Mouse (Mus musculus) cerebellum, adult 2 months (tissue): ENCODE data around the gene Upk1a. TPM values are rescaled to one million over a fixed set of nuclear protein-coding genes. Genes with fewer than 3 reads are reported as not detected.

ENCODE experiments used
- DNase-seq, 2 experiments: peaks; one replicate each; pipeline ENCODE4 v3.0.0; 2021
- H3K27ac ChIP-seq: fragments of 200-500 bp; 2 replicates; pipeline ENCODE4 v1.5.1; 2012; ENCODE audit warnings: low read length, control low read depth, inconsistent platforms; ENCODE audit not compliant: insufficient read depth
- H3K27me3 ChIP-seq: fragments of 200-500 bp; 2 replicates; pipeline ENCODE4 v1.6.1; 2012; ENCODE audit warnings: inconsistent platforms, mild to moderate bottlenecking, low read length, moderate library complexity; ENCODE audit not compliant: control insufficient read depth, insufficient read depth
- H3K4me1 ChIP-seq: fragments of 200-500 bp; 2 replicates; pipeline ENCODE4 v1.6.1; 2011; ENCODE audit warnings: low read length; ENCODE audit not compliant: control insufficient read depth, insufficient read depth
- H3K4me3 ChIP-seq: fragments of 200-500 bp; replicated peaks from 2 replicates; pipeline ENCODE3; 2011; ENCODE audit warnings: mild to moderate bottlenecking, low read depth, low read length, control low read depth; ENCODE audit not compliant: insufficient read depth
- CTCF ChIP-seq: fragments of 200-500 bp; IDR thresholded peaks from 2 replicates; pipeline ENCODE4 v1.5.1; 2011; ENCODE audit warnings: low read depth, mild to moderate bottlenecking, control low read depth, low read length, moderate library complexity, borderline replicate concordance; ENCODE audit not compliant: insufficient read depth
- POLR2A ChIP-seq: fragments of 200-500 bp; IDR thresholded peaks from 2 replicates; pipeline ENCODE4 v1.6.1; 2011; ENCODE audit warnings: low read length, control low read depth, borderline replicate concordance; ENCODE audit not compliant: insufficient read depth
- WGBS: fragments of 180-500 bp; shearing (Covaris S2); methylation state at CpG from one replicate; pipeline ENCODE4 v1.1.7; 2018; 5-methylcytosine and 5-hydroxymethylcytosine counted together
- polyA plus RNA-seq: library from polyadenylated mRNA; depleted of rRNA; stranded (reverse); fragments of >200 nt; gene quantifications from 2 replicates; pipeline ENCODE4 v1.2.3, GENCODE M21; 2012

Gene Upk1a
- polyA plus RNA-seq, 1 experiment, result 2.0 TPM

DNA sequence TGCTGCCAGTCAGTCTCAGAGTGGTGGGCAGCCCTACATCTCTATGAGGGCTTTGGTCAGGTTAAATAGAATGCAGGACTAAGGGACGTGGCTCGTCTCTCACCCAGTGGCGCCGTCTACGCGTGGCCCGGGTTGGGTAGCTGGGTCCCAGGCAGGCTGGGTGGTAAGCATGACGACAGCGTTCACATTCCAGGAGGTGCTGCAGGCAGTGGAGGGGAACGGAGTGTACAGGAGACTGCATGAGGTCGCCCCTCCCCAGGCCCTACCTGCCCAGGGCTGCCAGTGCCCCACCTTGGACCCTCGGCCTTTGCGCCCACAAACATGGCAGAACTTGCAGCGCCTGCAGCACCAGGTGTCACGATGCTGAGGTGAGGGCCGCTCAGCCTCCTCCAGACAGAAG, 31.1 kb downstream of the Upk1a start:
- DNase-seq, result peak in 1 of 2 experiments; percentile 19
- no peaks in the 10 kb centered on the region for H3K27me3 ChIP-seq
- no peak overlapping the region for H3K27ac ChIP-seq
- H3K4me1 ChIP-seq, result 0 out of 2 replicates have a peak, but pooled peaks cover under 1% of the 10 kb centered on the region
- 91% methylated on average over 16 of the region's 16 CpGs for WGBS
- H3K4me3 ChIP-seq, result no peak overlapping the region
- TF ChIP-seq POLR2A (no peak), CTCF (no peak)

DNA sequence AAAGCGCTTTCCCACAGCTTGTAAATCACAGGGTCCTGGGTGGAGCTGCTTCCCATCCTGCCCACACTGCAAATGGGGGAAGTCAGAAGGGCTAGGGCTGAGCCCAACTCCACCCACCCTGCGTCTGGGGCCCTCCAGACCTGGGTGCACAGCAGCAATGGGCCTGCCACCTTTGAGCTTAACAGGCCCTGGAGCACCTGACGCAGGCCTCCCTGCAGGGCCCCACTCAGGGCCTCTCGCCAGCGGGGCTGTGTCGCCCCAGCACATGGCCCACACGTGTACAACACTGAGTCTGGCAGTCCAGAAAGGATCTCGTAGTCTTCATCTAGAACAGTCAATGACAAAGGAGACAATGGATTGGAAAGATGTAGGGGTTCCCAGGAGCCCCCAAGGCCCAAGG, 32.7 kb downstream of the Upk1a start:
- no peaks in the 10 kb centered on the region for H3K27me3 ChIP-seq
- WGBS, result 84% methylated on average over 8 of the region's 8 CpGs
- no peaks in the 10 kb centered on the region for H3K4me1 ChIP-seq
- TF ChIP-seq CTCF (no peak), POLR2A (no peak)
- no peak overlapping the region for H3K27ac ChIP-seq
- DNase-seq, result no peak
- no peak overlapping the region for H3K4me3 ChIP-seq

DNA sequence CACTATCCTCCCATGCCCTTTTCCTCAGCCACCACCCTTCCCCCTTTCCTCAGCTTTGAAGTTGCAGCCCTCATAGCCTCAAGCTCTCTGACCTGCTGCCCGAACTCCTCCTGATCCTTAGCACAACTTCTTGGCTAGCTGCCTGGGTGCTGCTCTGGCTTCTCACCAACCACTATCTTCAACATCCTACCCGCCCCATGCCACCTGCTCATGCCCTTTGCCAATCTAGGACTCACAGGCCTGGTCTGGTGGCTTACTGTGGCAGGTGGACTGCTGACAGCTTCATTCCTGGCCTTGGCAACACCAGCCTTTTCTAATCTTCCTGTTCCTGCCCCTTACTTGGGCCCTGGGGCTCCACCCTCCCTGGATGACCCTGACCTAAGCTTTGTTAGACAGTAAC, 39.7 kb downstream of the Upk1a start:
- no peak for TF ChIP-seq CTCF
- no peak for TF ChIP-seq POLR2A
- H3K4me3 ChIP-seq, result no peak overlapping the region
- H3K4me1 ChIP-seq, result peaks cover 18% of the 10 kb centered on the region
- WGBS, result 8% methylated on average over 2 of the region's 2 CpGs
- H3K27ac ChIP-seq, result no peak overlapping the region
- peak; percentile 83 to 88 for DNase-seq
- H3K27me3 ChIP-seq, result no peaks in the 10 kb centered on the region

DNA sequence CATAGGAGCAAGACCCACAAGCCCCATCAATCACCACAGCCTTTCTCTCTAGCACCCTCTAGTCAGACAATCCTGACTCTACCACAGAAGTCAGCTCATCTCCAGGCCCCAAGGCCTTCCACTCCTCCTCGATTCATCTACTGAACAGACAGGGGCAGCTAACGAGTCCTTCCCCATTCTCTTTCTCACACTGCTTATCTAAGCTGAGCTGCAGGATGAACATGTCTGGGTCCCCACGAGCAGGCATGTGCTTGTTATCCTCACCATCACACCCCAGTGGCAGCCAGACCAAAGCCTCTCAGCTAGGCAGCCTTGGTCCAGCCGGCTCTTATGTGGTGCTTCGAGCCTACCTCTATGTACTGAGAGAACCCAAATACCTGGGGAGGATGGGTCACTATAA, 40.3 kb downstream of the Upk1a start:
- 65% methylated on average over 5 of the region's 5 CpGs for WGBS
- Histone ChIP-seq H3K4me3 (no peak overlapping the region), H3K27me3 (no peaks in the 10 kb centered on the region), H3K27ac (no peak overlapping the region), H3K4me1 (peaks cover 18% of the 10 kb centered on the region)
- no peak for DNase-seq
- TF ChIP-seq CTCF (no peak), POLR2A (no peak)

DNA sequence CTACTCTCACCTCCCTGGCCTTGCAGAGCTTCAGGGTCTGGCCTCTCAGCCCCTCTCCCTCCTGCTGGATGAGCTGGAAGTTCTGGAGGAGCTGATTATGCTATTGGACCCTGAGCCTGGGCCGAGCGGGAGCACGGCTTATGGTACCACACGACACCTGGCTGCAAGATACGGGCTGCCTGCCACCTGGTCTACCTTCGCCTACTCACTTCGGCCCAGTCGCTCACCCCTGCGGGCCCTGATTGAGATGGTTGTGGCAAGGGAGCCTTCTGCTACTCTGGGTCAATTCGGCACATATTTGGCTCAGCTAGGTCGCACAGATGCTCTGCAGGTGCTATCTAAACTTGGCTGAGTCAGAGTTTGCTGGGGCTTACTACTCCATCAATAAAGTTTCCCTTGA, 45.1 kb downstream of the Upk1a start:
- H3K4me3 ChIP-seq, result no peak overlapping the region

DNA sequence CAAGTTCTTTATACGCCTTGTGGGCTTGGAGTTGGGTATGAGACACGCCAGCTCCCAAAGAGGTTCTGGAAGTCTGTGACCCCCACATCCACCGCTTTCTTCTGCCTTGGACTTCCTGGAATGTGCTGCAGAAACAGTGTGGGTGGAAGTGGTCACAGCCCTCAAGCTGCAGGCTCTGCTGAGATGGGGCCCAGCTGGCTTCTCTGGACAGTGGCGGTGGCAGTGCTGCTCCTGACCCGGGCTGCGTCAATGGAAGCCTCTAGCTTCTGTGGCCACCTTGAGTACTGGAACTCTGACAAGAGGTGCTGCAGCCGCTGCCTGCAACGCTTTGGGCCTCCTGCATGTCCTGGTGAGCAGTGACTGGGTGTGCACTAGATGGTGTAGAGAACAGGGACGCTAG, 46.6 kb downstream of the Upk1a start:
- Histone ChIP-seq H3K27ac (no peak overlapping the region), H3K4me1 (peaks cover 6% of the 10 kb centered on the region), H3K27me3 (no peaks in the 10 kb centered on the region), H3K4me3 (no peak overlapping the region)
- WGBS, result 84% methylated on average over 9 of the region's 9 CpGs
- no peak for TF ChIP-seq POLR2A
- no peak for TF ChIP-seq CTCF
- peak in 1 of 2 experiments; percentile 18 for DNase-seq

More for the DNA sequence above, 45.1 kb downstream of the Upk1a start:
- no peaks in the 10 kb centered on the region for H3K27me3 ChIP-seq
- no peak for DNase-seq
- H3K4me1 ChIP-seq, result peaks cover 11% of the 10 kb centered on the region
- WGBS, result 76% methylated on average over 11 of the region's 11 CpGs
- TF ChIP-seq POLR2A (no peak), CTCF (no peak)
- no peak overlapping the region for H3K27ac ChIP-seq

DNA sequence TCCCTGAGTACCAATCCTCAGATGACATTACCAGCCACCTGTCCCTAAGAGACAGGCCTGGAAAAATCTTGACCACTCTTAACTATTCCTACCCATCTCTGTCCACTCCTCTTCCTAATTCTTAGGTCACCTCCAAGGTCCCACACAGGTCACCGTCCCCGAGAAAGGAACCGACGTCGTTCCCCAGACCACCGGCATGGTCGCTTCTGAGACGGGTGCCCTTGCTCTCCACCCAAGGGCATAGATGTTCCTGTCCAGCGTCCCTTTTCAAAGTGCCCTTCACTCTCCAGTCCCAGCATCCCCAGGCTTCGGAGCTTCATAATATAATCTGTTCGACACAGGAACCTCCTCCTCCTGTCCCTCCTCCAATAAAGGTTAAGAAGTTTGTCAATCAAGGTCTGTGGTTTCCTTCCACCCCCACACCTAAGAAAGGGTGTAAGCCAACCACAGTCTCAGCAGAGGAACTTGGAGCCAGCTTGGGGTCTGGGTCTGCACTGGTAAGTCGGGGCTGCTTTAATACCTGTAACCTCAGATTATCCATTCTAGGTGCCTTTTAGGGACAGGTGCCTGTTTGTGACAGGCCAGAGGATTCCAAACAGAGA, 47.6 kb downstream of the Upk1a start, which contains the start of gene Igflr1:
Igflr1 (plus strand) TSS at position 458 of the 602 bp plus-strand sequence.
- Histone ChIP-seq H3K27me3 (no peaks in the 10 kb centered on the region), H3K4me1 (peaks cover 6% of the 10 kb centered on the region), H3K27ac (no peak within 1 kb of the TSS), H3K4me3 (no peak within 1 kb of the TSS)
- DNase-seq, result no peak
- 95% methylated on average over 12 of the region's 12 CpGs for WGBS
- TF ChIP-seq CTCF (no peak), POLR2A (no peak)

DNA sequence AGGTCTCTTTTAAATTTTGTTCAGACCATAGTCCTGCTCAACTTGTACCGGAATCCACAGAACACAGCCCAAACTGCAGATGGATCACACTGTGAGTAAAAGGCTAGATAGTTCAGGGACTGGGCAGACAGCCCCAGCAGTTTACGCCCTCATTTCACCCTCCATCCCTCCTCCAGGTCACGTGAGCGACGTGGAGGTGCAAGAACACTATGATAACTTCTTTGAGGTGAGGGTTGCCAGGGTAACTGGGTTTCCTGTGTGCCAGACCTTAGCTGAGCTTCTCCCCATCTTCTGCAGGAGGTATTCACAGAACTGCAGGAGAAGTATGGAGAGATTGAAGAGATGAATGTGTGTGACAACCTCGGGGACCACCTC, 48.8 kb downstream of the Upk1a start:
- Histone ChIP-seq H3K4me3 (peak overlapping the region; percentile 88), H3K4me1 (peaks cover 6% of the 10 kb centered on the region), H3K27me3 (no peaks in the 10 kb centered on the region), H3K27ac (no peak overlapping the region)
- TF ChIP-seq CTCF (no peak), POLR2A (no peak)
- DNase-seq, result no peak
- 23% methylated on average over 6 of the region's 6 CpGs for WGBS

DNA sequence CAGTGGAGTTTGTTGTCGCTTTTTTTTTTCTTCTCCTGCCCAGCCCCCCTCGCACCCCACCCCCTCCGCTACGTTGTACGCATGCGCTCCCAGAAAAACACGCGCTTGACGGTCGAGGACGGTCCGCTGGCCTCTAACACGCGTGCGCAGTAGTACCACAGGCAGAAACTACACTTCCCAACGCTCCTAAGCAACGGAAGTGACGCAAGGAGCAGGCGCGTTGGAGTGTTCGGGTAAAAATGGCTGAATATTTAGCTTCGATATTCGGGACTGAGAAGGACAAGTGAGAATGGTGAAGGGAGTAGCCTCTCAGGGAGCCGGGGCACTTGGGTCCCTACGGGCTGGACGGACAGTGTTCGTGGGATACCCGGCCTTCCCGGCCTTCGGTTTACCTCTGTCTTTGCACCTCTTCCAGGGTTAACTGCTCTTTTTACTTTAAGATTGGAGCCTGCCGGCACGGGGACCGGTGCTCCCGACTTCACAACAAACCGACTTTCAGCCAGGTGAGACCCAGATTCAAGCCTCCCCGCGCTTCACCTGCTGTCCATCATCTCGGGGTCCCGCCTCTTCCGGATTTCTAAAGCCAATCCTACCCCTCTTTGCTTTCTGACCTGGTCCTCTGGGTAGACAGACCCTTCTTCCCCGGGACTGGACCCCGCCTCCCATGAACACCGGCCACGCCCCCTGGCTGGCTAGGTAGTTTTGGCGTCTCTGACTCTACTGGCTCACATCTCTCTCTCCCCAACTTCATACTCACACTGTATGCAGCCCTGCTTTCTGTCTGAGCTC, 49.3 kb downstream of the Upk1a start, which contains the start of the genes U2af1l4, Gm49396 and Psenen:
U2af1l4 (plus strand) TSS at position 185 of the 789 bp plus-strand sequence.
Gm49396 (plus strand) TSS at position 228 of the 789 bp plus-strand sequence.
Psenen (minus strand) TSS at position 511 of the 789 bp plus-strand sequence.
- no peaks in the 10 kb centered on the region for H3K27me3 ChIP-seq
- peak within 1 kb of the TSS; percentile 83 for H3K27ac ChIP-seq
- peak; percentile 95 to 98 for DNase-seq
- H3K4me3 ChIP-seq, result peak within 1 kb of the TSS; percentile 88
- TF ChIP-seq POLR2A, result peak; percentile 61; the same call in 1 of the 2 replicates
- TF ChIP-seq CTCF, result no peak
- peaks cover 6% of the 10 kb centered on the region for H3K4me1 ChIP-seq
- under 1% methylated on average over 45 of the region's 45 CpGs for WGBS
